Mouse (Mus musculus): ENCODE measurements around the gene Tstd3.

Tstd3 gene

GRCm38 (mm10) chr4:21766863-21767304 lies at the start of gene Tstd3, which contains the start of gene Usp45:
Gene Tstd3 (minus strand): TSS chr4:21767212.
Gene Usp45 (plus strand): TSS chr4:21767156.
- ChIA-PET POLR2A (interaction anchor here in 3 of 4 experiments (0.7 to 4.2 kb wide), 14 partner anchors 9 to 80 kb away, joined by 3 to 23 read pairs (median 6); partner anchors contain the start of genes Ccnc (in 2 of the 3) and Pnisr (in 1 of the 3)), CTCF (interaction anchor here in 3 of 4 experiments (0.6 to 2.0 kb wide), 7 partner anchors 9 to 485 kb away, joined by 3 to 14 read pairs (median 4); no protein-coding TSS in a partner anchor)

- ChIA-PET CTCF (interaction anchor here in 3 of 4 experiments (0.6 to 1.7 kb wide), 13 partner anchors 8 to 102 kb away, joined by 3 to 6 read pairs (median 4); partner anchors contain the start of gene Ccnc (in 1 of the 3)), POLR2A (interaction anchor here in 1 of 4 experiments (1.0 to 1.6 kb wide), 4 partner anchors 23 to 86 kb away, joined by 3 to 5 read pairs (median 3); partner anchors contain the start of gene Ccnc)
Observed at GRCm38 (mm10) chr4:21814029-21814428, 47.0 kb upstream of the Tstd3 start.

GRCm38 (mm10) chr4:21812635-21813034 lies 45.6 kb upstream of the Tstd3 start:
- CTCF ChIA-PET = interaction anchor here in 1 of 4 experiments (0.5 kb wide), 1 partner anchor 82 kb away, joined by 4 read pairs; no protein-coding TSS in a partner anchor
- POLR2A ChIA-PET = interaction anchor here in 1 of 4 experiments (0.9 kb wide), 1 partner anchor 47 kb away, joined by 3 read pairs; no protein-coding TSS in a partner anchor

- POLR2A ChIA-PET = no interaction called here
Observed at GRCm38 (mm10) chr4:21810608-21811007, 43.6 kb upstream of the Tstd3 start.

DNA sequence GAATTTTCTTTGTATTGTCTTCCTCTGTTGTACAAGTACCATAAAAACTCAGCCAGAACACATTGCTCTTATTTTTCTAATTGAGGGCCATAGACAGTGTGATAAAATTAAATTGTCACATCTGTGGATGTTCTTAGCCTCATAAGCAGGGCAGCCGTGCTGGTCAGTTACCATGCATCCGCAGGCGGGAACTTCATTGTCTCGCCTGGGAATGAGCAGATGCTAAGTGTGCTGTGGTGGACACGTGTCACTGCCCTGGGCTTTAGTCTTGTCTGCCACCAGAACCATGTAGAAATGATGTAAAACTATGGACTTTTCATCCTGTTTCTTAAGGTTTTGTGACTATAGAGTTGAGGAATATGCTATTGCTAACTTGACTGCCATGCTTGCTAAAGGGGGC lies 40.2 kb upstream of the Tstd3 start:
- CTCF ChIA-PET = no interaction called here
- POLR2A ChIA-PET = interaction anchor here in 1 of 4 experiments (1.1 to 1.2 kb wide), 2 partner anchors 19 to 42 kb away, joined by 3 read pairs; no protein-coding TSS in a partner anchor

More at GRCm38 (mm10) chr4:21810608-21811007, 43.6 kb upstream of the Tstd3 start:
- CTCF ChIA-PET = no interaction called here

- ChIA-PET POLR2A (interaction anchor here in 2 of 4 experiments (0.7 to 1.3 kb wide), 4 partner anchors 8 to 32 kb away, joined by 3 read pairs; no protein-coding TSS in a partner anchor), CTCF (no interaction called here)
Observed at GRCm38 (mm10) chr4:21801620-21802019, 34.6 kb upstream of the Tstd3 start.

DNA sequence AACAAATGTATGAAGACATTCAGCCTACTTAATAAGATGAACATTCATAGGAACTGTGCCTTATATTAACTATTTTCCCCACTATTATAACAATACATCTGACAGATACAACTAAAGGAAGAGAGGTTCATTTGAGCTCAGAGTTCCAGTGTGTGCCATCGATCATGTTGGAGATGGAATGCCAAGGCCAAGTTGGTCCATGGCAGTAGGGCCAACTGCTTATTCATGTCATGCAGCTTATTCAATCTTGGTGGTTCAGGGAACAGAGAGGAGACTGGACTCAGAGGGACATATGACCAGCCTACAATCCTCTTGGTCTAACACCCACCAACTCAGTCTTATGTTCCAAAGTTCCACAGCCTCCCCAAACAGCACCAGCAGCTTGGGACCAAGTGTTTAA lies 34.0 kb upstream of the Tstd3 start:
- ChIA-PET POLR2A (interaction anchor here in 3 of 4 experiments (0.7 to 1.3 kb wide), 11 partner anchors 7 to 79 kb away, joined by 3 to 4 read pairs (median 3); partner anchors contain the start of gene Coq3 (in 1 of the 3)), CTCF (interaction anchor here in 1 of 4 experiments (1.0 kb wide), 1 partner anchor 13 kb away, joined by 4 read pairs; no protein-coding TSS in a partner anchor)

- CTCF ChIA-PET = no interaction called here
- POLR2A ChIA-PET = interaction anchor here in 1 of 4 experiments (0.6 kb wide), 2 partner anchors 8 to 79 kb away, joined by 3 to 4 read pairs; no protein-coding TSS in a partner anchor
Observed at GRCm38 (mm10) chr4:21793631-21794030, 26.6 kb upstream of the Tstd3 start.

DNA sequence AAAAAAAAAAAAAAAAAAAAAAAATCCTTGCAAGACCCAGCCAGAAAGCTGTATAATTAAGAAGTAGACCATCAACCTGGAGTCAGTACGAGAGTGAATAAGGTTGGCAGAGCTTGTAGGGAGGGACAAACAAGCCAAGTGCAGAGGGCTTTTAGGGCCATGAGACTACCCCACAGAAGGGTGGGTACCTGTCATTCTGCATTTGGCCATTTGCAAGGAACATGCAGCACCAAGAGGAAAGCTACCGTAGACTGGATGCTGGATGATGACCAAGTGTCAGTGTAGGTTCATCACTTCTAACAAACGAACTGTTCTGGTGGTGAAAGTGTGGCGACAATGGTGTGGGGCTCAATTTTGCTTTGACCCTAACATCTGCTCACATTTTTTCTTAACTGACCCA lies 22.8 kb upstream of the Tstd3 start:
- ChIA-PET CTCF (no interaction called here), POLR2A (interaction anchor here in 1 of 4 experiments (0.6 to 0.7 kb wide), 3 partner anchors 11 to 24 kb away, joined by 3 read pairs; no protein-coding TSS in a partner anchor)

GRCm38 (mm10) chr4:21788903-21789302 lies 21.9 kb upstream of the Tstd3 start:
- CTCF ChIA-PET = no interaction called here
- POLR2A ChIA-PET = interaction anchor here in 2 of 4 experiments (1.1 to 3.5 kb wide), 3 partner anchors 12 to 38 kb away, joined by 3 to 12 read pairs (median 8); no protein-coding TSS in a partner anchor

DNA sequence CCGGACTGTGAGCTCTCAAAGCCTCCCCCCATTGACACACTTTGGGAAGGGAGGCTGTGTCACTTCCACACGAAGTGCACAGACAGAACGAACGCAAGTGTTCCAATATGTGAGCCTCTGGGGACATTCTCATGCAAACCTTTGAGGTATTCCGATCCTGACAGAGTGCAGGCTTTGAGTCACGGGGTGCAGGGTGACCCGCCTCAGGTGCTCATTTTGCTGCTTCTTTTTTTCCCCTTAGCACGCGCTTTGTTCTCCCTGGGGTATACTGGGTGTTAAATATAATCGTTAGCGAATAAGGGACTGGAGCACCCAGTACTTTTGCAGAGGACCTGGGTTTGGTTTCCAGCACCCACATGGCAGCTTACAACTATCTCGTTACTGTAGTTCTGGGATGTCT lies 19.3 kb upstream of the Tstd3 start:
- CTCF ChIA-PET = no interaction called here

GRCm38 (mm10) chr4:21780816-21781726 lies 14.1 kb upstream of the Tstd3 start:
- POLR2A ChIA-PET = no interaction called here
- CTCF ChIA-PET = no interaction called here

More for the DNA sequence above, 19.3 kb upstream of the Tstd3 start:
- POLR2A ChIA-PET = interaction anchor here in 3 of 4 experiments (0.9 to 3.5 kb wide), 6 partner anchors 10 to 59 kb away, joined by 3 to 12 read pairs (median 3); partner anchors contain the start of gene Ccnc (in 1 of the 3)

- ChIA-PET POLR2A (interaction anchor here (0.6 to 2.7 kb wide), 26 partner anchors 8 to 180 kb away, joined by 3 to 27 read pairs (median 5); partner anchors contain the start of genes Ccnc (in 2 of the 4), Pnisr (in 2 of the 4), Tstd3 (in 2 of the 4) and Usp45 (in 2 of the 4)), CTCF (interaction anchor here in 2 of 4 experiments (1.7 kb wide), 2 partner anchors 10 to 11 kb away, joined by 4 to 8 read pairs; partner anchors contain the start of genes Usp45 (in 2 of the 2) and Tstd3 (in 1 of the 2))
Observed at GRCm38 (mm10) chr4:21776946-21777265, 9.9 kb upstream of the Tstd3 start.

GRCm38 (mm10) chr4:21776091-21776945 lies 9.3 kb upstream of the Tstd3 start:
- CTCF ChIA-PET = interaction anchor here (0.6 to 1.7 kb wide), 5 partner anchors 9 to 12 kb away, joined by 3 to 8 read pairs (median 4); partner anchors contain the start of genes Usp45 (in 3 of the 4) and Tstd3 (in 2 of the 4)
- POLR2A ChIA-PET = interaction anchor here (0.6 to 2.7 kb wide), 49 partner anchors 9 to 181 kb away, joined by 3 to 27 read pairs (median 4); partner anchors contain the start of genes Ccnc (in 3 of the 4), Tstd3 (in 3 of the 4), Usp45 (in 3 of the 4) and Pnisr (in 2 of the 4)

GRCm38 (mm10) chr4:21772306-21772705 lies 5.3 kb upstream of the Tstd3 start:
- CTCF ChIA-PET = interaction anchor here in 1 of 4 experiments (0.6 kb wide), 1 partner anchor 78 kb away, joined by 3 read pairs; no protein-coding TSS in a partner anchor
- POLR2A ChIA-PET = interaction anchor here in 2 of 4 experiments (1.3 to 1.8 kb wide), 4 partner anchors 8 to 77 kb away, joined by 3 to 7 read pairs (median 4); partner anchors contain the start of gene Ccnc (in 1 of the 2)

GRCm38 (mm10) chr4:21771064-21771463 lies 4.1 kb upstream of the Tstd3 start:
- POLR2A ChIA-PET = interaction anchor here in 2 of 4 experiments (0.7 to 2.9 kb wide), 7 partner anchors 12 to 107 kb away, joined by 3 to 8 read pairs (median 3); partner anchors contain the start of gene Ccnc (in 1 of the 2)
- CTCF ChIA-PET = interaction anchor here in 2 of 4 experiments (0.6 kb wide), 2 partner anchors 35 to 40 kb away, joined by 3 to 4 read pairs; no protein-coding TSS in a partner anchor

All from embryonic stem cell, embryonic (primary cell).